Mouse (Mus musculus) embryonic facial prominence, embryonic 15.5 days (tissue): ENCODE measurements around the gene Reck. TPM values are rescaled to one million over a fixed set of nuclear protein-coding genes. Genes with fewer than 3 reads are reported as not detected.

Experiments
- ATAC-seq: fragments of 200-750 bp; cut with Nextera tagmentation; 2 replicates; pipeline ENCODE4 v1.8.0; 2017; ENCODE audit warnings: low read depth, moderate TSS enrichment; ENCODE audit not compliant: insufficient number of reproducible peaks, low FRiP score, low TSS enrichment
- H3K27ac ChIP-seq: fragments of 300-500 bp; sonication (generic); replicated peaks from 2 replicates; pipeline ENCODE4 v1.5.1; 2015; ENCODE audit warnings: mild to moderate bottlenecking, inconsistent platforms
- H3K27me3 ChIP-seq: fragments of 300-500 bp; sonication (generic); 2 replicates; pipeline ENCODE4 v1.6.1; 2015; ENCODE audit warnings: inconsistent platforms
- H3K36me3 ChIP-seq: fragments of 300-500 bp; sonication (generic); 2 replicates; pipeline ENCODE4 v1.6.1; 2015; ENCODE audit warnings: mild to moderate bottlenecking, inconsistent platforms
- H3K4me1 ChIP-seq: fragments of 300-500 bp; sonication (generic); 2 replicates; pipeline ENCODE4 v1.6.1; 2015; ENCODE audit warnings: inconsistent platforms
- H3K4me2 ChIP-seq: fragments of 300-500 bp; sonication (generic); replicated peaks from 2 replicates; pipeline ENCODE4 v1.6.1; 2015; ENCODE audit warnings: mild to moderate bottlenecking, inconsistent platforms
- H3K4me3 ChIP-seq: fragments of 300-500 bp; sonication (generic); replicated peaks from 2 replicates; pipeline ENCODE4 v1.5.1; 2015; ENCODE audit warnings: mild to moderate bottlenecking, inconsistent platforms
- H3K9ac ChIP-seq: fragments of 300-500 bp; sonication (generic); 2 replicates; pipeline ENCODE4 v1.6.1; 2015; ENCODE audit warnings: inconsistent platforms
- H3K9me3 ChIP-seq: fragments of 300-500 bp; sonication (generic); replicated peaks from 2 replicates; pipeline ENCODE4 v1.6.1; 2016; ENCODE audit warnings: inconsistent platforms
- WGBS: fragments of 180-500 bp; shearing (Covaris S2); methylation state at CpG from one replicate; pipeline ENCODE4 v1.1.7; 2015; 5-methylcytosine and 5-hydroxymethylcytosine counted together
- polyA plus RNA-seq: library from polyadenylated mRNA; unstranded; fragments of >200 nt; fragmentation: Nextera tagmentation; extraction: Ambion mirVana; gene quantifications from 2 replicates; pipeline ENCODE4 v1.2.1, GENCODE M21; 2015

Gene Reck
- polyA plus RNA-seq, 1 experiment from 2014 or later = 33.7 TPM

GRCm38 (mm10) chr4:43971541-43972136 lies 96.3 kb downstream of the Reck start:
- Histone ChIP-seq H3K27me3 (no peaks in the 10 kb centered on the region), H3K27ac (peak overlapping the region; percentile 58), H3K4me2 (peak overlapping the region; percentile 22; the same call in 1 of the 2 replicates), H3K9me3 (no peaks in the 10 kb centered on the region), H3K4me1 (peaks cover 30% of the 10 kb centered on the region), H3K36me3 (0 out of 2 replicates have a peak, but pooled peaks cover 3% of the 10 kb centered on the region), H3K4me3 (no peak overlapping the region), H3K9ac (no peak overlapping the region)
- no peak for ATAC-seq
- 64% methylated on average over 9 of the region's 9 CpGs for WGBS

GRCm38 (mm10) chr4:43972137-43972591 lies 96.8 kb downstream of the Reck start:
- Histone ChIP-seq H3K27me3 (no peaks in the 10 kb centered on the region), H3K27ac (peak overlapping the region; percentile 58), H3K4me1 (peaks cover 30% of the 10 kb centered on the region), H3K4me2 (peak overlapping the region; percentile 22; the same call in 1 of the 2 replicates), H3K36me3 (0 out of 2 replicates have a peak, but pooled peaks cover 3% of the 10 kb centered on the region), H3K9me3 (no peaks in the 10 kb centered on the region), H3K4me3 (no peak overlapping the region), H3K9ac (no peak overlapping the region)
- 2% methylated on average over 8 of the region's 8 CpGs for WGBS
- ATAC-seq = peak; percentile 58

GRCm38 (mm10) chr4:43973526-43973981 lies 98.2 kb downstream of the Reck start:
- WGBS = 62% methylated on average over 4 of the region's 4 CpGs
- Histone ChIP-seq H3K4me3 (no peak overlapping the region), H3K27ac (no peak overlapping the region), H3K9ac (no peak overlapping the region), H3K4me2 (no peak overlapping the region), H3K36me3 (0 out of 2 replicates have a peak, but pooled peaks cover 3% of the 10 kb centered on the region), H3K9me3 (no peaks in the 10 kb centered on the region), H3K4me1 (peaks cover 27% of the 10 kb centered on the region), H3K27me3 (no peaks in the 10 kb centered on the region)
- ATAC-seq = no peak

- Histone ChIP-seq H3K27ac (no peak overlapping the region), H3K9ac (no peak overlapping the region)
Observed at GRCm38 (mm10) chr4:43974914-43975616, 99.7 kb downstream of the Reck start.

GRCm38 (mm10) chr4:43976223-43976740 lies 101.0 kb downstream of the Reck start:
- H3K4me2 ChIP-seq = no peak overlapping the region
- no peak overlapping the region for H3K27ac ChIP-seq
- H3K9ac ChIP-seq = no peak overlapping the region
- no peak for ATAC-seq
- 78% methylated on average over 6 of the region's 6 CpGs for WGBS
- peaks cover 35% of the 10 kb centered on the region for H3K4me1 ChIP-seq
- no peak overlapping the region for H3K4me3 ChIP-seq
- H3K9me3 ChIP-seq = no peaks in the 10 kb centered on the region
- H3K27me3 ChIP-seq = no peaks in the 10 kb centered on the region
- no peaks in the 10 kb centered on the region for H3K36me3 ChIP-seq

More at GRCm38 (mm10) chr4:43974914-43975616, 99.7 kb downstream of the Reck start:
- Histone ChIP-seq H3K36me3 (0 out of 2 replicates have a peak, but pooled peaks cover 3% of the 10 kb centered on the region), H3K4me1 (peaks cover 34% of the 10 kb centered on the region), H3K4me3 (no peak overlapping the region), H3K27me3 (no peaks in the 10 kb centered on the region), H3K9me3 (no peaks in the 10 kb centered on the region), H3K4me2 (no peak overlapping the region)
- no peak for ATAC-seq
- 67% methylated on average over 10 of the region's 10 CpGs for WGBS

GRCm38 (mm10) chr4:43978521-43979443 lies 103.5 kb downstream of the Reck start:
- no peak overlapping the region for H3K9ac ChIP-seq
- peak; percentile 56 for ATAC-seq

GRCm38 (mm10) chr4:43979746-43980145 lies 104.4 kb downstream of the Reck start:
- WGBS = 39% methylated on average over 3 of the region's 3 CpGs
- no peak overlapping the region for H3K4me2 ChIP-seq
- 0 out of 2 replicates have a peak overlapping the region, but pooled peaks have one; percentile 18 for H3K27ac ChIP-seq
- no peaks in the 10 kb centered on the region for H3K36me3 ChIP-seq
- no peaks in the 10 kb centered on the region for H3K27me3 ChIP-seq
- no peak overlapping the region for H3K9ac ChIP-seq
- H3K4me1 ChIP-seq = peaks cover 36% of the 10 kb centered on the region
- peak; percentile 27 for ATAC-seq
- H3K9me3 ChIP-seq = no peaks in the 10 kb centered on the region
- H3K4me3 ChIP-seq = no peak overlapping the region

More at GRCm38 (mm10) chr4:43978521-43979443, 103.5 kb downstream of the Reck start:
- Histone ChIP-seq H3K9me3 (no peaks in the 10 kb centered on the region), H3K4me3 (no peak overlapping the region), H3K27ac (peak overlapping the region; percentile 80), H3K27me3 (no peaks in the 10 kb centered on the region), H3K36me3 (no peaks in the 10 kb centered on the region), H3K4me1 (peaks cover 36% of the 10 kb centered on the region), H3K4me2 (no peak overlapping the region)
- WGBS = 20% methylated on average over 17 of the region's 17 CpGs

GRCm38 (mm10) chr4:43980236-43980635 lies 104.9 kb downstream of the Reck start:
- Histone ChIP-seq H3K9me3 (no peaks in the 10 kb centered on the region), H3K9ac (no peak overlapping the region), H3K4me1 (peaks cover 36% of the 10 kb centered on the region), H3K36me3 (no peaks in the 10 kb centered on the region), H3K4me2 (no peak overlapping the region), H3K27me3 (no peaks in the 10 kb centered on the region), H3K27ac (0 out of 2 replicates have a peak overlapping the region, but pooled peaks have one; percentile 18), H3K4me3 (no peak overlapping the region)
- WGBS = 86% methylated on average over 4 of the region's 4 CpGs
- no peak for ATAC-seq

- H3K9ac ChIP-seq = no peak overlapping the region
- H3K27ac ChIP-seq = no peak overlapping the region
- 89% methylated on average over 6 of the region's 6 CpGs for WGBS
- H3K36me3 ChIP-seq = no peaks in the 10 kb centered on the region
- no peak overlapping the region for H3K4me2 ChIP-seq
- no peaks in the 10 kb centered on the region for H3K27me3 ChIP-seq
- no peaks in the 10 kb centered on the region for H3K9me3 ChIP-seq
- no peak for ATAC-seq
- H3K4me3 ChIP-seq = no peak overlapping the region
- H3K4me1 ChIP-seq = peaks cover 36% of the 10 kb centered on the region
Observed at GRCm38 (mm10) chr4:43980846-43981245, 105.5 kb downstream of the Reck start.

GRCm38 (mm10) chr4:43981251-43981650 lies 105.9 kb downstream of the Reck start:
- H3K36me3 ChIP-seq = no peaks in the 10 kb centered on the region
- no peak for ATAC-seq
- no peaks in the 10 kb centered on the region for H3K9me3 ChIP-seq
- no peak overlapping the region for H3K4me3 ChIP-seq
- H3K27me3 ChIP-seq = no peaks in the 10 kb centered on the region
- H3K4me2 ChIP-seq = no peak overlapping the region
- 87% methylated on average over 7 of the region's 7 CpGs for WGBS
- peaks cover 36% of the 10 kb centered on the region for H3K4me1 ChIP-seq
- no peak overlapping the region for H3K27ac ChIP-seq
- H3K9ac ChIP-seq = no peak overlapping the region
